Mouse (Mus musculus) gastrocnemius, postnatal 25 days (tissue): ENCODE measurements around the gene St3gal2. TPM values are rescaled to one million over a fixed set of nuclear protein-coding genes. Genes with fewer than 3 reads are reported as not detected.
"Not testable (repeated sequence)": the region's sequence is repeated elsewhere in the genome, so short reads cannot be mapped to it uniquely, and the experiment has no call there.

Experiments
- DNase-seq: peaks from one replicate; pipeline ENCODE4 v3.0.0; 2022
- total RNA-seq, 2 experiments: library from RNA; stranded (reverse); gene quantifications; 1 replicate in 1 of 2; 2 replicates in 1 of 2; pipeline ENCODE4 v1.2.3; 2021

Gene St3gal2
- total RNA-seq, 2 experiments from 2014 or later, result 43.5 to 45.3 TPM

DNA sequence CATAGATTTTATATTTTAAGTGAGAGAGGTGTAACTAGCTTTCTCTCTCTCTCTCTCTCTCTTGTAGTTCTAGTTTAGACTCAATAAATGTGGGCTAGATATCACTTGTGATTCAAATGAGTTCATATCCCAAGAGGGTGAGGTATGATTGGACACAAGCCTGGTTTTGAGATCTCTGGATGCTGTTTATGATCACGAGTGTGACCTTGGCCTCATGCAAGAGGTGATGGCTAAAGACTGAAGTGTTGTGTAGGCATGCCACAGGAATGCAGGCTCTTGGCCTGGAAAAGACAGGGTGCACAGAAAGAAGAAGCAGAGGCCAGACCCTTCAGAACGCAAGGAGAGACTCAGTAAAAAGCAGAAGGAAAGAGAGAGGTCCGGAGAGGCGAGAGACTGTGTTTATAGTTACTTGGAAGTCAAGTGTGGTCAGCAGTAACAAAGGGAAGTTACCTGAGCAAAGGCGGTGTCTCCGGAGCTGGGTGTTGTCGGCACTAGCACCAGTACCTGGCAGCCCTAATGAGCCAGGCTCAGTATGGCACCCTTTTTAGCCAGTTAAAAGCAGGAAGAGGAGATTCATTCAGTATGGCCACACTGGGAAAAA, 24.7 kb downstream of the St3gal2 start:
- no peak for DNase-seq

DNA sequence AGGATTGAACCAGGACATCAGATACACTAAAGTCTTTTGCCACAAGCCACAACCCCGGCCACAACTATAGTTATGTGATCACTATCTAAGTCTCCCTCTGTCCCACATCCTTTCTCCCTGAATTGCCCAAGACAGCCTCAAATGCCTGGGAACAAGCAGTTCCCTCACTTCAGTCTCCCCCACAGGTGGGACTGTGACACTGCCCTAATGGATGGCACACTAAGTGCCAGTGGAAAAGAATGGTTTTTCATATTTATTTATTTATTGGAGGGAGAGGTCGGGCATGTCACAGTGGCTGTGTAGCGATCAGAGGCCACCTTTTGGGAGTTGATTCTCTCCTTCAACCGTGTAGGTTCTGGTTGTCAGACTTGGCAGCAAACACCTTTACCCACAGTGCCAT, 26.0 kb downstream of the St3gal2 start:
- no peak for DNase-seq

DNA sequence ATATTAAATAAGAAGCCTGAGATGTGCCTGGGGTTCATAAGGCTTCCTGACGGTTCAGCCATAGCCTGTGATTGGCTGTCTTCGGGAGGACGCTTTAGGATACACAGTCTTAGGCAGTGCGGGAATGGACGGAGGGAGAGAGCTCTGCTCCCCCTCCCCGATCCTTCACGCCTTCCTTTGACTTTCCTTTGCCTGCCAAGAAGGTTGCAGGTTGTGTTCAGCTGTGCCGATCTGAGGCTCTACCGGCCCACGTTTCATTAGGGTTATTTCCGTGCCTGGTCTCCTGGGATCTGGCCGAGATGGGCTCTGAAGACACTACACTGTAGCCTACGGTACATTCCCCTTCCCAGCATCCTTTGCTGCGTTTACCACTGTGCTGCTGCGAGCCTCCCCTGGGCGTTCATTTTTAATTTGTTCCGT, 30.4 kb downstream of the St3gal2 start:
- DNase-seq, result peak; percentile 56

DNA sequence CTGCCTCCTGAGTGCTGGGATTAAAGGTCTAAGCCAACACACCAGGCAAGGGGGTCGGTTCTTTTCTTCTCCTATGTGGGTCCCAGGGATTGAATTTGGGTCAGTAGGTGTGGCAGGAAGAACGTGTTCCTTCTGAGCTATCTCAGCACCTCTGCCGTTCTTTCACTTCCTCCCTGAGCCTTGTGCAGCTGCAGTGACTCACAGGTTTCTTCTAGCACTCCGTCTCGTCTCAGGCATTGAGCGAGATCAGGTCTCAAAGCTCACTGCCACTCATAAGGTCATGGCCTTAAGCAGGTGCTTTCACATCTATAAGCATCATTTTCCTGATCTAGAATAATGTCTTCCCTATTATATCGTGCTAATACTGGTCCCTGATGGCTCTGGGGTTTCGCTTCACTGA, 35.1 kb downstream of the St3gal2 start:
- no peak for DNase-seq

DNA sequence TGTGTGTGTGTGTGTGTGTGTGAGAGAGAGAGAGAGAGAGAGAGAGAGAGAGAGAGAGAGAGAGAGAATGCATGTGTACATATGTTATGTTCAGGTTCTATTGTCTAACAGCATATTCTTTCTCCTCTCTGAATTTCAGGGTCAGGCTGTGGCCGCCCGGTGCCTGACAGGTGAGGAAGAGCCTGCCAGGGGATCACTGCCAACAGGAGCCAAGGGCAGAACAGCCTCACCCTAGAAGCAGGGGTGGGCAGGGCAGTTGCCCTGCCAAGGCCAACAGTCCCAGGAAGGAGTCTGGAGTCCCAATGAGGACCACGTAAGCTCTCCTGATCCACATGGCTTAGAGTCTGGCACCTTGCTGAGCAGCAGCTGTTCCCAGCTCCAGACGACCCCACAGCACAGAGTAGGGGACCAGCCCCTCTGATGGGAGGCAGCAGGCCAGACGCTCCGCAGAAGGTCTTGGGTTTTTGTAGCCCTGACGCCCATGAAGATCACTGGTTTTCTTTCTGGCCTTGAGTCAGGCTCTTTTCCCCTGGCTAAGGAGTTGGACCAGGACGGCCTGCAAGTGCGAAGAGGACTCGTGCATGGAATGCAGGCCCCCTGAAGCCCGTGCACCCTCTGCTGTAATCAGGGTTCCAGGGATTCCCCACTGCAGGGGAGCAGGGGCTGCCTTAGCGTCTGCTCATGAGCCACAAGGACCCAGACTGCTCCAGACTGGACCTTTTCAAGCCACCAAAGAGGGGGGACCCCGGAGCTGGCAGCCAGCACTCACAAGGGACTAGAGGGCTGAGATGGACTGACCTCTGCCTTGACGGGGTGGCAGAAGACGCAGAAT, 37.1 kb downstream of the St3gal2 start:
- DNase-seq, result no peak

DNA sequence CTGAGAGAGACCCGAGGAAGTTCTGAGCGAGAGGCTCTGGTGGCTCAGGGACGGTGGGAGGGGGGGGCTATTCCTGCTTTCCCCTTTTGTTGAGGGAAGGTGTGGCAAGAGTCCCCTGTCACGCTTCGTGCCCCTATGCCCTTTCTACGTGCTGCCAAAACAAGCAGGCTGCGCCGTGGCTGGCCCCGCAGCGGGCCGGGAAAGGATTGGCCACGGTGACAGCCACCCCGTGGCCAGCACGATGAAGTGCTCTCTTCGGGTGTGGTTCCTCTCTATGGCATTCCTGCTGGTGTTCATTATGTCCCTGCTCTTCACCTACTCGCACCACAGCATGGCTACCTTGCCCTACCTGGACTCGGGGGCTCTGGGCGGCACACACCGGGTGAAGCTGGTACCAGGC, 37.7 kb downstream of the St3gal2 start:
- no peak for DNase-seq

DNA sequence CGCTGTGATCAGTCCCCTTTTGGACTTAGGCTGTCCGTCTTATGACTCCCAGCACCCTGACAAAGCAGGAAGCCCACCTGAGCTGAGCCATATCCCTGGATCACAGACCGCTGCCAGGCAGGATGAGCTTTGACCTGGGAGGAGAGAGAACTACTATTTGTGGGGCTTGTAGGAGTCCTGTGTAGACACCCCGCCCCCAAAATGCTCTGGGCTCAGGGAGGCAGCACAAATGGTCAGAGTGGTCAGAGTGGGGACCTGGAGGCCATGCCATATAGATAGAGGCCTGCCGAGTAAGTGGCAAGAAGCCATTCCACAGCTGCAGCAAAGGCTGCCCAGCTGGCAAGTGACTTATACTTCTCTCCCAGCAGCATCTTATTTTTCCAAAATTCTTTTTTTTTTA, 38.4 kb downstream of the St3gal2 start:
- DNase-seq, result no peak

DNA sequence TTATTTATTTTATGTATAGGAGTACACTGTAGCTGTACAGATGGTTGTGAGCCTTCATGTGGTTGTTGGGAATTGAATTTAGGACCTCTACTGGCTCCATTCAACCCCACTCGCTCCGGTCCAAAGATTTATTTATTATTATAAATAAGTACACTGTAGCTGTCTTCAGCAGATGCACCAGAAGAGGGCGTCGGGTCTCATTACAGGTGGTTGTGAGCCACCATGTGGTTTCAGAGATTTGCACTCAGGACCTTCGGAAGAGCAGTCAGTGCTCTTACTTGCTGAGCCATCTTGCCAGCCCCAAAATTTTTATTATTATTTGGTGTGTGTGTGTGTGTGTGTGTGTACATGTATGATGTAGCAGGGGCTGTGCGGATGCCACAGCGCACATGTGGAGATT, 38.8 kb downstream of the St3gal2 start:
- DNase-seq, result not testable (repeated sequence)

DNA sequence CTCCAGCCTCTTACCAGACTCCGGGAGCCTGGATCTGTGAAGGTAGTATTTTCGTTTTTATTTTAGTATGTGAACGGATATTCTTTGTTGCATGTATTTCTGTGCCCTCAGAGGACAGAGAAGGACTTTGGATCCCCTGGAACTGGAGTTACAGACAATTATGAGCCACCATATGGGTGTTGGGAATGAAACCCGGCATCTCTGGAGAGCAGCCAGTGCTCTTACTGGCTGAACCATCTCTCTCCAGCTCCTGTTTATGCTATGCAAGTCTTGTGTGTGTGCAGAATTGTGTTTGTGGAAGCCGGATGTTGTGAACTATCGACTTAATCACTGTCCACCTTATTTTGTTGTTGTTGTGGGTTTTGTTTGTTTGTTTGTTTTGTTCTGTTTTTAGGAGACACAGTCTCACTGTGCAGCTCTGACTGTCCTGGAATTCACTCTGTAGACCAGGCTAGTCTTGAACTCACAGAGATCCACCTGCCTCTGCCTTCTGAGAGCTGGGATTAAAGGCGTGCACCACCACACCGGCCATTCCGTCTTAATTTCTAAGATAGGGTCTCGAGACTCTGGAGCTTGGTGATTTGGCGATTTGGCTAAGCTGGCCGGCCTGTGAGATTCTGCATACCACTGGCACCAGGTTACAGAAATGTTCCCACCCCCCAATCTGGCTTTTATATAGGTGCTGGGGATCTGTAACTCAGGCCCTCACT, 39.5 kb downstream of the St3gal2 start:
- DNase-seq, result no peak

DNA sequence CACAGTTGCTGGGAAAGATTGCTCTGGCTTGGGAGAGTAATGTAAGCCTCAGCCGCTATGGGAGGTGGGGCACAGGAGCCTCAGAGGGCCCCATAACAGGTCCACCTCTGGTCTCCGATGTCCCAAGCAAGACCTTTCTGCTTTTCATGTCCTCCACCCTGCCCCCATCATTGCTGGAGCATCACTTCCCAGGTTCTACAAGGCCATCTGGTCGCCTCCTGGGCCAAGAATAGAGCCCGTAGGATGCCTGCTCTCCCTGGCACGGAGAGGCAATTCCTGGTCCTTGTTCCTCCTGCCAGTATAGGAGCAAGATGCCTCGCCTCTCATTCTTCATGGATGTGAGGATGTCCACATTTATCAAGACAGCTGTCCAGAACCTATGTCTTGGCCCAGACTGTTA, 40.2 kb downstream of the St3gal2 start:
- no peak for DNase-seq

DNA sequence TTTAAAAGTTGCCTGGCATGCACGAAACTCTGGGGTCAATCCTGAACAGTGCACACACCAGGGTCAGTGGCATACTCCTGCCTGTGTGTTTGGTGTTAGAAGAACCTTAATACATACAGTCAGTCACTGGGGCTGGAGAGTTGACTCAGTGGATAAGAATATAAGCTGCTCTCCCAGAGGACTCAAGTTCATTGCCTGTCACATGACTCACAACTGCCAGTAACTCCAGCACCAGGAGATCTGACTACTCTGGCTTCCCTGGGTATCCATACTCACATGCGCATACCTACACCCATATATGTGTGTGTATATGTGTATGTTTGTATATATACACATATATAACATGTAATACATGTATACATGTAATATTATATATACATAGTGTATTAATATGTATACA, 43.3 kb downstream of the St3gal2 start:
- DNase-seq, result no peak

DNA sequence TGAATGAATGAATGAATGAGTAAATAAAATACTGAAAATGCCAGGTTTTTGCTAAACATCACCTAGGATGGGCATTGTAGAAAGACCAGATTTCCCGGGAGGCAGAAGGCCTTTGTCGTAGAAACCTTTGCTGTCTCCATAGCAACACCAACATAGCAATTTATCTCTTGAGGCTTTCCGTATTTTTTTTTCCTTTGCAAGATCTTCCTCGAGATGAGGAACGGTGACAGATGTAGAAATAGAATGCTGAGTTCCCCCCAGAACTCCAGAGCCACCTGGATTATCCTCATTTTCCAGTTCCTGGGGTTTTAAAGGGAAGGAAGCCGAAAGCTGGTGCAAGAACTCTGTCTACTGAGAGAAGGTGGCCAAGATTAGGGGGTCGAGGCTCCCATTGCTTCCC, 44.9 kb downstream of the St3gal2 start:
- no peak for DNase-seq

DNA sequence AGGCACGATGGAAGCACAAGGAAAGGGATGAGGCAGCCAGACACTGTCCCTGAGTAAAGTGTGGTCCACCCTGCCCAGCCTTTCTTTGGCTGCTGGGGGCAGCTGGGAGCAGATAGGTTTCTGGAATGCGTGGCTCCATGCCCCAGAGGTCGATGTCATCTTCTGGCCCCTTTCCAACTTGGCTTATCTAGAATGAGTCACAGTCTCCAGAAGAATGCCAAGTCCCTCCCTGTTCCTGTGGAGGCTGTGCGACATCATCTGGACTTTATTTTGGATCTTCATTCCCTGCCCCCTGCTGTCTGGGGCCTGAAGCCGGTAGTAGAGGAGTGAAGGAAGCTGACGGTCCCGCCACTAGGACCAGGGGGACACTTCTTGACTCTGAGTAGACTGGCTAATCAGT, 45.9 kb downstream of the St3gal2 start:
- peak; percentile 72 for DNase-seq

DNA sequence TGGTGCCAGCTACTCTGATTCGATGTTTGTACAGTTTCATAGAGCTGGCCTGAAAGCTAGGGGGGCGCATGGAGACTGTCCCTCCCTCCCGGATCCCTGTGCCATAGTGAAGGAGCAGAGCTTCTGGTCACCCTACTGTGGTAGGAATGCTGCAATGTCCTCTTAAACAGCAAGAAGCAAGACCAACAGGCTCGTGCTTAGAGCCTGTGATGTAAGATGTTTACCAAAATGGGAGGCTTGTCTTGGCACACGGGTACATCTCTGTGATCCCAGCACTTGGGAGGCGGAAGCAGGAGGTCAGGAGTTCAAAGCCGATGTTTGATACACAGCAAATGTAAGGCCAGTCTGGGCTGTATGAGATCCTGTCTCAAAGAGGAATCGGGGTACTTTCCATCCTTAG, 46.9 kb downstream of the St3gal2 start:
- DNase-seq, result no peak

DNA sequence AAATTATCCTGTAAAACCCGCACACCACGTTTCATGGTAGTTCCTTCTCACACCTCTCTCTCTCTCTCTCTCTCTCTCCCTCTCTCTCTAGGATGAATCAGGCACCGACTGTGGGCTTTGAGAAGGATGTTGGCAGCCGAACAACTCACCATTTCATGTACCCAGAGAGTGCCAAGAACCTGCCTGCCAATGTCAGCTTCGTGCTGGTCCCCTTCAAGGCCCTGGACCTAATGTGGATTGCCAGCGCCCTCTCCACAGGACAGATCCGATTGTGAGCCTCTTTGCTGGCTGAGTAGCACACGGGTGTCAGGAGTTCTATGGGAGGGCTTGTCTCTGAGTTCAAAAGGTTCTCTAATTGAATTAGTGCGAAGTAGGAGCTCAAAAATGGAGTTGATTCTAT, 47.6 kb downstream of the St3gal2 start:
- DNase-seq, result no peak

DNA sequence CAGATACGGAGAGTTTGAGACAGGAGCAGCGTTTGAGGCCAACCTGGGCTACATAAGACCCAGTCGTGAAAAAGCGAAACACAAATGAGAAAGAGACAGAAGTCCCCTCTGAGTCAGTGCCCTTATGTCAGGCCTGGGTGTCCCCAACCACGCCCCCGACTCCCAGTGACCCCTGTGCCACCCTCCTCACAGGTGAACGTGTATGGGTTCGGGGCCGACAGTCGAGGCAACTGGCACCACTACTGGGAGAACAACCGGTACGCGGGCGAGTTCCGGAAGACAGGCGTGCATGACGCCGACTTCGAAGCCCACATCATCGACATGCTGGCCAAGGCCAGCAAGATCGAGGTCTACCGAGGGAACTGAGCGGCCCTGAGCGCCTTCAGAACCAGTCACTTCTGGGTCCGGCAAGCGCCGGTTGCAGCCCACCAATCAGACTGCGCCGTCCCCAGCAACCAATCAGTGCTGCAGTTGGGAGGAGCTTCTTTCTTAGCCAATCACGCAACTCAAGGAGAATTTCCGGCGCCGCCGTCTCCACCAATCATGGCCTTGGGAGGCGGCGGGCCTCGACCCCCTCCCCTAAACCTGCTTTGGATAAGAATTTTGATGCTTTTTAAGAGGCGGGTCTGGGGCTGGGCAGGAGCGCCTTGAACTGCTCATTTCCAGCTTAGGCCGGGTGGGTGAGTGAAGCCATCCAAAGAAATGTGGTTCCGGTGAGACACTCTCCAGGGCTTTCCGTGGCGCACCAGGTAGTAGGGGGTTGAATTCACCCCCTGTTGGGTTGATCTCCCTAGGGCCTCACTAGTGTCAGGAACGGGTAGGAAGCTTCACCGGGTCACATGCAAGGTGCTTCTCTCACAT, 50.4 kb downstream of the St3gal2 start:
- peak; percentile 86 for DNase-seq

DNA sequence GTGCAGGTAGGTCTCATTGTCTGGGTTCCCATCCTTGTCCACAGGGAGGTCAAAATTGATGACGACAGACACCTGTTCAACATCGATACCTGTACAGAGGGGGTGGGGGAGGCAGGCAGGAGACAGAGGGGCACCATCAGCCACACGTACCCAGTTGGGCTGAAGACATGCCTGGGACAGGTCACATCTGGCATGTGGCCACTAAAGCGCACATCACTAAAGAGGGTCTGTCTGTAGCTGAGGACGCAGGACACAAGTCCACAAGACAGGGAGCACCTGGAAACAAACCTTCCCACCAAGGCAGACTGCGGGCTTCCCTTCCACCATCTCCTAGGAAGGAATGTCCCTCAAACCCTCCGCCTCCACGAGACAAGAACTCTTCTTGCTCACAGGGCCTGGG, 56.8 kb downstream of the St3gal2 start:
- not testable (repeated sequence) for DNase-seq

DNA sequence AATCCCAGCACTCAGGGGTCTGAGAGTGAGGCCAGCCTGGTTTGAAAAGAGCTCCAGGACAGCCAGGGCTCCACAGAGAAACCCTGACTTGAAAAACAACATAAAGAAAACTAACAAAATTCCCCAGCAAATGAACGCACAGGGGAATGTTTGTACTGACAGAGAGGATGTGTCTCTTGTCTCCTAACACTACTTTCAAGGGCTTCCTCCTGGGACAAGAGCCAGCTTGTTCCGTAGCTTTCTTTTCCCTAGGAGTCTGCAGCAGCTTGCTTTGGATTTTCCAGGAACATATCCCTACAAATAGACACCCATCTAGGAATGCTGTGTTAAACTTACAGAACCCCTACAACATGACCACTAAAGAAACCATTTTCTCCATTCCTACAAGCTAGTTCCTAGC, 58.3 kb downstream of the St3gal2 start:
- DNase-seq, result not testable (repeated sequence)

DNA sequence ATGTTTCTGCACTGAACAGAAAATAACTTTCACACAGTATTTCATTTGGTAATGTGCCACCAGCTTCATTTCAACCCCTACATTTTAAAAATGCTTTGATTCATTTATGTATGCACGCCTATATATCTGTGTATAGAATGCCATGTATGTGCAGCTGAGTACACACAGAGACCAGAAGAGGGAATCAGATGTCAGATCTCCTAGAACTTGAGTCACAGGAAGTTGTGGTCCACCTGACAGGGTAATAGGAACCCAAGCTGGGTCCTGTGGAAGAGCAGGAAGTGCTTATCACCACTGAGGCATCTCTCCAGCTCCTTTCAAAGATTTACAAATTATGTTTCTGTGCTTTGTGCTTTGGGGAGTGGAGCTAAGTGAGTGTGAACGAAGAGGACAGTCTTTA, 61.6 kb downstream of the St3gal2 start:
- no peak for DNase-seq

DNA sequence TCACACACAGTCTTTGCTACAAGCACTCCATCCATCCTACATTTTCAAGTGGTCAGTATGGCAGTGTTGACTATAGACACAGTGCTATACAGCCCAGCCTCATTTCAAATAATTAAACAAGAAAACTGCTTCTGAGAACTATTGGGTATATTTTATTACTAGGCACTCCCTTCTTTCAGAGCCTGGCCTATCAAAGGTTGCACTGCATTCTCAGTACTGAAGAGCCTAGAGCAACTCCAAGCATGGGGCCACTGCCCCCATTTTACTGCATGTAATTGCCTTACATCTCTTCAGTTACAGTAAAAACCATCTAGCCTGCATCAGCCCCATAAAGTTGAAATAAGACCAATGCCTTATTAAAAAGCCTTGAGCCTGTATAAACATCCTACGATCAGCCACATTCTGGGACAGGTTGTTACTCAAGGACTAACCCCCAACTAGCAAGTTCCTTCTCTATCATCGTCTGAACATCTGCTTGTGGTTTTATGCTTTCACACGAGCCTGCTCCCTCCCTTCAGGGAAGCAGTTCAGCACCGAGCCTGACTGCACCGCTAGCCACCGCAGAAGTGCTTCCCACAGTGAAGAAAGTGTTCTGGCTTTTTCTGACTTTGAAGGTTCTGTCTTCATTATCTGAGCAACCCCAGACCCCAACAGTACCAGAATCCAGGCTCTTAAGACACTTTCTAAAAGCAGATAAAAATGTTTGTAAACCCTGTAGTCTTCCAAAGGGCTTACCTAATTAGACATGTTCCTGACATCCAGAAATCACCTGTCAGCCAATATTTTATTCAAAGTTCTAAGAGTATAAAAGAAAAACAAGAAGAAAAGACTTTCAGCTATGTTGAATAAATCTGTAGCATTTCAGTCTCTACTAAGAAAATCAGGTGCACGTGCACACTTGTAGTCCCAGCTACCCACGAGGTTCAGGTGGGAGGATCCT, 68.4 kb downstream of the St3gal2 start:
- DNase-seq, result no peak

DNA sequence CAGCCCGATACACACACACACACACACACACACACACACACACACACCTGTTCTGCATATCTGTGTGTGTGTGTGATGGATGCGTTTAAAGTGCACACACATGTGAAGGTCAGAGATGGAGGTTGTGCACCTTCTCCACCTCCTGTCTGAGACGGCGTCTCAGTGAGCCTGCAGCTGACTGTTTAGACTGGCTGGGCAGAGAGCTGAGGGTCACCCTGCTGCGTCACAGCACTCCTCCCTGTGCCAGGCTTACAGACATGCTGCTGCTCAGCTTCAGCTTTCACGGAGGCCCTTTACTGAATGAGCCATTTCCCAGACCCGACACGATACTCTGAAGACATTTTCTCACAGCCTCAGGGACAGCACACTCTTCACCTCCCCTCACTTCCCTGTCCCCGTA, 70.3 kb downstream of the St3gal2 start:
- DNase-seq, result peak; percentile 25
